Mouse (Mus musculus): ENCODE results near the gene Fitm2. TPM values are rescaled to one million over a fixed set of nuclear protein-coding genes. Genes with fewer than 3 reads are reported as not detected.
A peak's percentile ranks its signal among the peaks of the same experiment; 100 is the strongest.

Fitm2 gene
- total RNA-seq (2021): 10 to 100 TPM; 32.0 to 35.5 TPM
- long read RNA-seq, experiment 1, transcript Fitm2-201 (2 exons, 3,967 nt): major isoform, 29 of 56 reads
- long read RNA-seq, experiment 1, partial matches to known transcripts: 6 of 56 reads
- long read RNA-seq, experiment 1, other reads (novel, unspliced or antisense): 21 of 56 reads
- long read RNA-seq, experiment 2, transcript Fitm2-201 (2 exons, 3,967 nt): major isoform, 32 of 64 reads
- long read RNA-seq, experiment 2, partial matches to known transcripts: 3 of 64 reads
- long read RNA-seq, experiment 2, other reads (novel, unspliced or antisense): 29 of 64 reads

GRCm38 (mm10) chr2:163472466-163472851 is at the start of gene Fitm2:
Gene Fitm2 (minus strand): TSS chr2:163472629.
- peak; percentile 96 for DNase-seq

DNA sequence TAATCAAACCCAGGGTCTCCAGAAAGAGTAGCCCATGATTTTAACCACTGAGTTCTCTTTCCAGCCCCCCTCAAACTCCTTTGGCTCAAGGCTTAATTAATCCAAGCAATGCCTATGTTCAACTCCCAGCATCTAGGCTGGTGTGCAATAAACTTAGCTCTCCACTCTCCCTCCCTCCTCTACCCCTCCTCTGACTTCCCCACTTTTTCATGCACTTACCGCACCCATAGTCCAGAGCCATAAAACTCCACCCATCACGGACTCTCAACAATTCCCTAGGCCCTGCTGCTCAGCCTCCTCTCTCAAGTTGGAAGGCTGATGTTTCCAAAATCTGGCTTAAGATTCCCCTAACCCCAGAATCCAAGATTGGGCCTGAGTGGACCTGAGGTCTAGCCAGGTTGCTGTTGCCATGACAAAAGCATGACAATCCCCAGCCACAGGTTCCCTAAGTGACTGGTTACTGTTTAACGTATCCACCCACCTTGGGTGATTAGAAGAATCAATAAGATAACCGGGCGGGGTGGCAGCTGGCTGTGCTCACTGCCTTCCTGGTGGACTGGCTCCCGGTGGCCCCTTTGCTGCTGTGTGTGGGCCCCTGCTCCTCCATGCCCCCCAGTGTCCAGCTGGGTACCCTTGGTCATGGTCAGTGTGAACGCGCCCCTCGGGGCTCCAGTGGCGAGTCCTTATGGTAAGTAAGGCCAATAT is 34.0 kb upstream of the Fitm2 start, which contains the start of gene Hnf4a:
Gene Hnf4a, plus strand, starts transcription at position 509 of the 705 bp plus-strand sequence.
- no peak for DNase-seq

GRCm38 (mm10) chr2:163503191-163503590 is 30.8 kb upstream of the Fitm2 start:
- DNase-seq: no peak

- no peak for DNase-seq
Measured at GRCm38 (mm10) chr2:163502219-163502618, 29.8 kb upstream of the Fitm2 start.

DNA sequence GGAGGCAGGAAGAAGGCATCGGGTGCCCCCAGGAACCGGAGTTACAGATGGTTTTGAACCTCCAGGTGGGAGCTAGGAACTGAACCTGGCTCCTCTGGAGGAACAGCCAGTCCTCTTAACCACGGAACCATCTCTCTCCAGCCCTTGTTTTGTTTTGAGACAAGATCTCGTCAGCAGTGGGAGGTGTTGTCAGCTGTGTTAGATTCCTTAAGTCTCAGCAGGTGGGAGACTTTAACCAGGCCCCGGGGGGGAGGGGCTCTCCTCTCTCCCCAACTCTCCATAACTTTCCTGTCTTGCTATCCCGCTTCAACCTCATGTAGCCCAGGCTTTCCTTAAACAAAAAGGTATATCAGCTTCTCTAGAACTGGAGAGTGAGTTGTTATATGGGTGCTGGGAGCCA is 22.0 kb upstream of the Fitm2 start:
- no peak for DNase-seq

- DNase-seq: no peak
Measured at GRCm38 (mm10) chr2:163493976-163494375, 21.5 kb upstream of the Fitm2 start.

DNA sequence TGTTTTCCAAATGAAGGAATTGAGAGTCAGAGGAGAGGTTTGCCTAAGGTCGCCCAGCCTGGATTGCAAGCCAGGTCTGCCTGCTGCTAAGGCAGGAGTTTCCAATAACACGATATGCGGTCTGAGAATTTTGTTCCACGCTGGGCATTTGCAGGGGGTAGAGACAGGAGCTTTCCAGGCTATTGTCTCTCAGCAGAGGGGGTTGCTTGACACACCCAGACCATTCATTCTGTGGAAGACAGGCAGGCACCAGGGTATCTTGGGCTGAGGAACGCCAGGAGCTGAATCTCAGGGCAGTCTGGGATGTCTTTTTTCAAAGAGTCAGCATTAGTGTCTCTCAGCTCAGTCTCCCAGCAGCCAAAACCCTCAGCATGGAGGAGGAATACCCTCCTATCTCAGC is 20.6 kb upstream of the Fitm2 start:
- DNase-seq: no peak

- no peak for DNase-seq
Measured at GRCm38 (mm10) chr2:163492018-163492417, 19.6 kb upstream of the Fitm2 start, which contains the start of gene R3hdml. Gene R3hdml (plus strand): TSS chr2:163492318.

DNA sequence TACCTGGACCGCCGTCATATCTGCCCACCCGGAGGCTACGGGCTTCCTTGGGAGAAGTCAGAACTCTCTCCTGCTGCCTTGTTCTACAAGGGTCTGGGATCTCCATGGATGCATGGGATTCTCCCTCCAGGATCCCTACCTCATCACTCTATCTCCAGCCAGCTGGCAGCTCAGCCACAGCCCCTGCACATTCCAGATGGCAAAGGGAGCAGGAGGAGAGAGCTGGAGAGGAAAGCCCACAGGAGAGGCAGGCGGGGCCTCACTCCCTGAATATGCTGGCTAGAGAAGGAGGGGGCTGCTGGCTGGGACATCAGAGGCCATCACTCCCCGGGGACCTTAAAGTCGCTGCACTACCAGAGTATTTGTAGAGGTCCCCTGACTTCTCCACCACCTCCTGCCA is 18.9 kb upstream of the Fitm2 start:
- DNase-seq: no peak

GRCm38 (mm10) chr2:163490656-163491055 is 18.2 kb upstream of the Fitm2 start:
- no peak for DNase-seq

GRCm38 (mm10) chr2:163489725-163490291 is 17.4 kb upstream of the Fitm2 start:
- no peak for DNase-seq

GRCm38 (mm10) chr2:163487360-163487759 is 14.9 kb upstream of the Fitm2 start:
- no peak for DNase-seq

DNA sequence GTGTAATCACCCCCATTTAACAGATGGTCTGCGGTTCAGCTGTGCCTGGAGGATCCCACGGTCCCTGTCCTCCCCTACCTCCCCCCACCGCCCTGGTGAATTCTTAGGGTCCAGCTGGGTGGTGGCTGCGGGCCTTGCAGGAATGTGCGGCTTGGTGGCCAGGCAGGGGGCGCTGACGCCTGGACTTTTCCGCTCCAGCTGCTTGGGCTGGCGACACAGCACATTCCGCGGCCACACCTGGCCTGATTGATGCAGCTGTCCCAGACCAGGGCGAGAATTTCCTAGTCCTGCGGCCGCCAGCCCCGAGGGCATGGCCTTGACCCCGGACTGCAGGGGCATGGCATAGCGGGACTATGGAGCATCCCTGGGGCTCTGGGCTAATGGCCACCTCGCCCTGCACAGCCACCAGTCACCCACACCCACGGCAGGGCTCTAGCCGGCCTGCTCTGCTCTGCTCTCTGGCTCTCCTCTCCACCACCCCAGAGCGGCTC is 9.2 kb upstream of the Fitm2 start:
- DNase-seq: peak; percentile 31

GRCm38 (mm10) chr2:163480191-163480825 is 7.9 kb upstream of the Fitm2 start:
- DNase-seq: no peak

GRCm38 (mm10) chr2:163471710-163472465 is 541 bp downstream of the Fitm2 start:
- DNase-seq: no peak

- DNase-seq: no peak
Measured at GRCm38 (mm10) chr2:163471136-163471535, 1.3 kb downstream of the Fitm2 start.

DNA sequence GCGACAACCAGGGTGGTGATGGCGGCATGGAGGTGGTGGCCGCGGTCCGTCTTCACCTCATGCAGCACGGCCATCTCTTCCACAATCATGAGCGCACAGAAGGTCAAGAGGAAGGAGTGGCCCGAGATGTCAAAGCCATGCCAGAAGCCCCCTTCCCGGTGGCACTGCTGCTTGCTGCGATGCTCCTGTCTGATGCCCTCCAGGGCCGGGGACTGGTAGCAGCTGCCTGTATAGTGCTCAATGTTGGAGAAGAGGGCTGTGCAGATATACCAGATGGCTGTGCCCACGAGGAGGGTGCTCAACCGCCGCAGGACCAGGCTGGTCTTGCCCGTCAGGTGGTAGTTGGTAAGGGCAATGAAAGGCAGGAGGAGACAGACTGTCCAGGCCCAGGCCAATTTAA is 2.7 kb downstream of the Fitm2 start:
- no peak for DNase-seq

DNA sequence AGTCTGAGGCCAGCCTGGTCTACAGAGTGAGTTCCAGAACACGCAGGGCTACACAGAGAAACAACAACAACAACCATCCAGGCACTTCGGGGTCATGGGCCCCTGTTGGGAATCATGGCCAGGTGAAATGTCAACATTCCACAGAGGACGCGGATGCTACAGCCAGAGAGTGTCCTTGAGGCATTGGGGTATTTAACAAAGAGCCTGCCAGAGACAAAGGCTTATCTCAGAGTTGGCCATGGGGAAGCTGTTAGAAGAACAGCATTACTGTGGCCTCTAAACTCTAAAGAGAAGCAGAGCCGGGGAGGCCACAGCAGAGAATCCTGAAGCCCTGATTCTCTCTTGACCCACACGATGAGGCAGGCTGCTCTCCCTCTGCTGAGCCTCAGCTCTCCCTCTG is 3.6 kb downstream of the Fitm2 start:
- DNase-seq: no peak

GRCm38 (mm10) chr2:163467585-163467984 is 4.8 kb downstream of the Fitm2 start:
- no peak for DNase-seq

DNA sequence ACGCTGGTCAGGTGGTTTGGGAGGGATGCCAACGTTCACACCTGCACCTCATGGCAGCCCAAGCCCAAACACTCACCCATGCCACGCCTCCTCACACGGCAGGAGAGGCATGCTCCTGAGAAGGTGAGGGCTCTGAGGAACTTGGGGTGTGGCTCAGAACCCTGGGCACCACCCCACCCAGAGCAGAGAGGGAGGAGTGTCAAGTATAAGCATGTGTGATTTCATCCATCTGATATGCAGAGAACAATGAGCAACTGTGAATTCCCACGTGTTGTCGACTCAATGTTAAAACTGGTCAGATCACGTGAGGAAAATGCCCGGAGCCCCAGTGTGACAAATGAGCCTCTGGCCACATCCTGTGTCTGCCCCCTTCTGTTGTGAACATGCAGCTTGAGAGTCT is 5.7 kb downstream of the Fitm2 start:
- DNase-seq: no peak

GRCm38 (mm10) chr2:163464562-163464961 is 7.9 kb downstream of the Fitm2 start:
- DNase-seq: no peak

DNA sequence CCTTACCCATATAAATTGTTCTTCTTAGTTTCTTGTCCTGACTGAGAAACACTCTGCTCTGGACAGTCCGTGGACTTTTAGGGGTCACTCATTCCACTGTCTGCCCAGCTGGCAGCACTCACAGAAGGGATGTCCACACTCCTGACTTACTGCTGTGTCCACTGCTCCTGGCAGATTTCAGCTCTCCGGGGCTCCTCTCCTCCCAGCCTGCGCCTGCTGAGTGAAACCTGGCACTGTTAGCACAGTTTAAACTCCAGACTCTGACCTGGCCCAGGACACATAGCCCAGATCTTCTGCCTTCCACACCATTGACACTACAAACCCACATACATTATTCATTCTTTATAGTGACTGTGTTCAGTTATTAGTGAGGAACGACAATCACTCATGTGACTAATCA is 8.4 kb downstream of the Fitm2 start:
- DNase-seq: no peak

Data from gastrocnemius, postnatal 10 days (tissue).